Mouse (Mus musculus) CH12.LX (cell line): ENCODE data around the gene Them7. TPM values are rescaled to one million over a fixed set of nuclear protein-coding genes. Genes with fewer than 3 reads are reported as not detected.

Source experiments
- DNase-seq: peaks from one replicate; pipeline ENCODE4 v3.0.0-alpha.2; 2013; ENCODE audit errors: extremely low read depth
- H3K27ac ChIP-seq: 2 replicates; pipeline ENCODE4 v1.5.1; 2012; ENCODE audit warnings: low read depth, mild to moderate bottlenecking, control low read depth, moderate library complexity; ENCODE audit not compliant: insufficient read depth
- H3K27me3 ChIP-seq: replicated peaks from 2 replicates; pipeline ENCODE3; 2012; ENCODE audit warnings: inconsistent platforms
- H3K36me3 ChIP-seq, 2 experiments: replicated peaks in 1 of 2; 2 replicates each; pipeline versions ENCODE3 to v1.6.1; 2012; ENCODE audit warnings: inconsistent platforms in 1 of 2, low read length in 1 of 2, mild to moderate bottlenecking in 1 of 2, mixed read lengths in 1 of 2, moderate library complexity in 1 of 2; ENCODE audit not compliant: control insufficient read depth in 1 of 2, insufficient read depth in 1 of 2
- H3K4me1 ChIP-seq, 2 experiments: 2 replicates each; pipeline ENCODE4 v1.6.1; 2012; ENCODE audit warnings: inconsistent platforms in 1 of 2, moderate library complexity in 1 of 2; ENCODE audit not compliant: insufficient read depth in 2 of 2, control insufficient read depth in 1 of 2
- H3K4me2 ChIP-seq: 2 replicates; pipeline ENCODE4 v1.6.1; 2012; ENCODE audit warnings: low read depth, mild to moderate bottlenecking, control low read depth; ENCODE audit not compliant: poor library complexity, insufficient read depth, severe bottlenecking
- H3K4me3 ChIP-seq, 3 experiments: fragments of 150-350 bp in 1 of 3; sonication (generic) in 1 of 3; replicated peaks in 1 of 3; 2 replicates each; pipeline versions ENCODE3 to v1.5.1; 2011 to 2012; ENCODE audit warnings: low read depth in 2 of 3, low read length in 2 of 3, mild to moderate bottlenecking in 2 of 3, moderate library complexity in 2 of 3, control low read depth in 1 of 3, improper control_type of control experiment in 1 of 3, inconsistent platforms in 1 of 3, mixed read lengths in 1 of 3; ENCODE audit not compliant: poor library complexity in 1 of 3
- H3K79me2 ChIP-seq: replicated peaks from 2 replicates; pipeline ENCODE4 v1.6.1; 2012; ENCODE audit warnings: mild to moderate bottlenecking, moderate library complexity; ENCODE audit not compliant: control insufficient read depth, poor library complexity, insufficient read depth, severe bottlenecking; ENCODE audit errors: extremely low read depth
- H3K9ac ChIP-seq: 2 replicates; pipeline ENCODE4 v1.6.1; 2012; ENCODE audit warnings: low read depth, mild to moderate bottlenecking, control low read depth, moderate library complexity; ENCODE audit not compliant: insufficient read depth
- H3K9me3 ChIP-seq: replicated peaks from 2 replicates; pipeline ENCODE3; 2012; ENCODE audit warnings: low read length, inconsistent platforms, mixed read lengths
- BHLHE40 ChIP-seq: IDR thresholded peaks from 2 replicates; pipeline ENCODE4 v1.6.1; 2011; ENCODE audit warnings: mild to moderate bottlenecking, low read depth, low read length, improper control_type of control experiment
- CHD1 ChIP-seq: IDR thresholded peaks from 2 replicates; pipeline ENCODE4 v1.6.1; 2012; ENCODE audit warnings: low read depth, low read length, improper control_type of control experiment, inconsistent platforms
- CHD2 ChIP-seq: IDR thresholded peaks from 2 replicates; pipeline ENCODE4 v1.6.1; 2011; ENCODE audit warnings: low read length, improper control_type of control experiment
- CTCF ChIP-seq, 2 experiments: IDR thresholded peaks in 1 of 2; conservative IDR thresholded peaks in 1 of 2; 2 replicates each; pipeline ENCODE4 v1.5.1; 2011 to 2012; ENCODE audit warnings: low read depth in 2 of 2, low read length in 2 of 2, improper control_type of control experiment in 1 of 2, inconsistent platforms in 1 of 2, mild to moderate bottlenecking in 1 of 2, moderate library complexity in 1 of 2
- E2F4 ChIP-seq: IDR thresholded peaks from 2 replicates; pipeline ENCODE4 v1.6.1; 2011; ENCODE audit warnings: low read depth, low read length, improper control_type of control experiment; ENCODE audit not compliant: insufficient replicate concordance
- ELF1 ChIP-seq: IDR thresholded peaks from 2 replicates; pipeline ENCODE4 v1.6.1; 2014; ENCODE audit warnings: low read depth, mild to moderate bottlenecking, inconsistent platforms, low read length, improper control_type of control experiment
- EP300 ChIP-seq: IDR thresholded peaks from 2 replicates; pipeline ENCODE4 v1.6.1; 2011; ENCODE audit warnings: low read length, improper control_type of control experiment
- GABPA ChIP-seq: IDR thresholded peaks from 2 replicates; pipeline ENCODE4 v1.6.1; 2012; ENCODE audit warnings: low read depth, low read length, improper control_type of control experiment, inconsistent platforms; ENCODE audit not compliant: insufficient replicate concordance
- JUN ChIP-seq: IDR thresholded peaks from 2 replicates; pipeline ENCODE4 v1.6.1; 2011; ENCODE audit warnings: low read depth, mild to moderate bottlenecking, low read length, improper control_type of control experiment, moderate library complexity; ENCODE audit not compliant: insufficient read depth
- JUND ChIP-seq: conservative IDR thresholded peaks from 2 replicates; pipeline ENCODE4 v1.6.1; 2011; ENCODE audit warnings: low read depth, low read length, improper control_type of control experiment
- MAFK ChIP-seq: IDR thresholded peaks from 2 replicates; pipeline ENCODE4 v1.6.1; 2011; ENCODE audit warnings: low read length, improper control_type of control experiment; ENCODE audit not compliant: insufficient replicate concordance
- MAX ChIP-seq: IDR thresholded peaks from 2 replicates; pipeline ENCODE4 v1.6.1; 2011; ENCODE audit warnings: low read length, improper control_type of control experiment
- MXI1 ChIP-seq: IDR thresholded peaks from 2 replicates; pipeline ENCODE4 v1.6.1; 2011; ENCODE audit warnings: mild to moderate bottlenecking, low read depth, low read length, improper control_type of control experiment
- NELFE ChIP-seq: IDR thresholded peaks from 2 replicates; pipeline ENCODE4 v1.6.1; 2011; ENCODE audit warnings: low read depth, low read length, improper control_type of control experiment
- NRF1 ChIP-seq: IDR thresholded peaks from 2 replicates; pipeline ENCODE4 v1.6.1; 2014; ENCODE audit warnings: low read depth, mild to moderate bottlenecking, inconsistent platforms, low read length, improper control_type of control experiment, moderate library complexity
- PAX5 ChIP-seq: IDR thresholded peaks from 2 replicates; pipeline ENCODE4 v1.6.1; 2012; ENCODE audit warnings: low read length, inconsistent platforms, mixed read lengths
- POLR2A ChIP-seq: IDR thresholded peaks from 2 replicates; pipeline ENCODE4 v1.6.1; 2011; ENCODE audit warnings: low read depth, mild to moderate bottlenecking, improper control_type of control experiment, low read length
- POLR2AphosphoS2 ChIP-seq: IDR thresholded peaks from 2 replicates; pipeline ENCODE4 v1.6.1; 2011; ENCODE audit warnings: low read depth, low read length, improper control_type of control experiment
- RAD21 ChIP-seq: IDR thresholded peaks from 2 replicates; pipeline ENCODE4 v1.6.1; 2011; ENCODE audit warnings: low read depth, mild to moderate bottlenecking, low read length, improper control_type of control experiment, moderate library complexity
- RCOR1 ChIP-seq: conservative IDR thresholded peaks from 2 replicates; pipeline ENCODE4 v1.6.1; 2012; ENCODE audit warnings: low read depth, mild to moderate bottlenecking, inconsistent platforms, low read length, improper control_type of control experiment
- SIN3A ChIP-seq: IDR thresholded peaks from 2 replicates; pipeline ENCODE4 v1.6.1; 2012; ENCODE audit warnings: low read length, improper control_type of control experiment, inconsistent platforms
- SMC3 ChIP-seq: IDR thresholded peaks from 2 replicates; pipeline ENCODE4 v1.6.1; 2011; ENCODE audit warnings: low read depth, low read length, improper control_type of control experiment
- TBP ChIP-seq: conservative IDR thresholded peaks from 2 replicates; pipeline ENCODE4 v1.6.1; 2011; ENCODE audit warnings: low read depth, low read length, improper control_type of control experiment
- USF1 ChIP-seq: IDR thresholded peaks from 2 replicates; pipeline ENCODE4 v1.6.1; 2014; ENCODE audit warnings: low read depth, mild to moderate bottlenecking, inconsistent platforms, low read length, improper control_type of control experiment
- USF2 ChIP-seq: conservative IDR thresholded peaks from 2 replicates; pipeline ENCODE4 v1.6.1; 2011; ENCODE audit warnings: low read depth, low read length, improper control_type of control experiment
- ZC3H11A ChIP-seq: IDR thresholded peaks from 2 replicates; pipeline ENCODE4 v1.6.1; 2012; ENCODE audit warnings: low read depth, mild to moderate bottlenecking, inconsistent platforms, low read length, improper control_type of control experiment
- ZMIZ1 ChIP-seq: IDR thresholded peaks from 2 replicates; pipeline ENCODE4 v1.6.1; 2012; ENCODE audit warnings: low read depth, mild to moderate bottlenecking, inconsistent platforms, low read length, improper control_type of control experiment
- ZNF384 ChIP-seq: IDR thresholded peaks from 2 replicates; pipeline ENCODE4 v1.6.1; 2012; ENCODE audit warnings: low read depth, low read length, improper control_type of control experiment, inconsistent platforms
- dilution Hi-C: fragments of 300-500 bp; cut with MboI; formaldehyde crosslinking; loops from 2 replicates; pipeline ENCODE4 v1.14.3; 2020; ENCODE audit warnings: low sequenced_read_pairs; ENCODE audit not compliant: extremely low pct_unique_long_range_greater_than_20kb, extremely low pct_ligation_motif_present
- in situ Hi-C: fragments of 300-500 bp; cut with MboI; formaldehyde crosslinking; loops from 3 replicates; pipeline ENCODE4 v1.14.3; 2019; ENCODE audit warnings: low sequenced_read_pairs, low pct_ligation_motif_present, low pct_unique_long_range_greater_than_20kb, mixed read lengths
- polyA plus RNA-seq: library from polyadenylated mRNA; unstranded; fragments of >175 nt; gene quantifications from 2 replicates; pipeline ENCODE4 v1.2.1, GENCODE M21; 2012; ENCODE audit warnings: low read depth; ENCODE audit not compliant: insufficient read length
- total RNA-seq, 2 experiments: library from RNA; depleted of rRNA; stranded (reverse); fragments of 300-350 nt in 1 of 2; fragments of >200 nt in 1 of 2; gene quantifications; 2 replicates each; pipeline ENCODE4 v1.2.3; 2012 to 2014

The Them7 gene
- total and polyA plus RNA-seq, 3 experiments, result not detected

GRCm38 (mm10) chr2:105358040-105358439 is 133.9 kb downstream of the Them7 start:
- in situ Hi-C loops, result no loop called here
- dilution Hi-C loops, result no loop called here
- H3K36me3 ChIP-seq, result no peaks in the 10 kb centered on the region

GRCm38 (mm10) chr2:105367623-105368022 is 143.5 kb downstream of the Them7 start:
- DNase-seq, result no peak
- dilution Hi-C loops (no loop called here), in situ Hi-C loops (no loop called here)

More at GRCm38 (mm10) chr2:105358040-105358439, 133.9 kb downstream of the Them7 start:
- Histone ChIP-seq H3K27me3 (no peaks in the 10 kb centered on the region), H3K4me2 (no peak overlapping the region), H3K4me3 (no peak overlapping the region), H3K27ac (no peak overlapping the region), H3K9ac (no peak overlapping the region)
- no peak for TF ChIP-seq POLR2A
- TF ChIP-seq USF2, result no peak
- no peak for TF ChIP-seq PAX5
- TF ChIP-seq ELF1, result no peak
- no peak for TF ChIP-seq SIN3A
- no peak for TF ChIP-seq NRF1
- TF ChIP-seq EP300, result no peak
- TF ChIP-seq ZNF384, result no peak
- TF ChIP-seq TBP, result no peak
- TF ChIP-seq MAFK, result no peak
- no peak for TF ChIP-seq MAX
- TF ChIP-seq, all 38 proteins: peak for 0
- Histone ChIP-seq H3K9me3 (no peaks in the 10 kb centered on the region), H3K4me1 (no peaks in the 10 kb centered on the region), H3K79me2 (no peaks in the 10 kb centered on the region)
- no peak for DNase-seq

GRCm38 (mm10) chr2:105370240-105370639 is 146.1 kb downstream of the Them7 start:
- in situ Hi-C loops, result no loop called here
- Histone ChIP-seq H3K4me2 (no peak overlapping the region), H3K36me3 (no peaks in the 10 kb centered on the region), H3K27me3 (no peaks in the 10 kb centered on the region)
- TF ChIP-seq CHD2 (no peak), MXI1 (no peak), ZC3H11A (no peak), USF1 (no peak), ZMIZ1 (no peak), GABPA (no peak), RCOR1 (no peak), JUN (no peak), NELFE (no peak), TBP (no peak), CHD1 (no peak), CTCF (conservative IDR thresholded peaks at IDR 0.05 in 1 of 2, IDR thresholded peaks at IDR 0.05 in 1 of 2; ENCODE audit: low read depth in 2 of 2, low read length in 2 of 2) (no peak), E2F4 (no peak), JUND (no peak), NRF1 (no peak), BHLHE40 (no peak), EP300 (no peak), POLR2AphosphoS2 (no peak)
- TF ChIP-seq, all 38 proteins: peak for 0
- H3K4me1 ChIP-seq, result peaks cover 2 to 11% of the 10 kb centered on the region in 2 experiments; a peak in 3 of 4 replicates
- no peak overlapping the region for H3K9ac ChIP-seq
- H3K9me3 ChIP-seq, result no peaks in the 10 kb centered on the region
- DNase-seq, result no peak
- H3K79me2 ChIP-seq, result no peaks in the 10 kb centered on the region
- dilution Hi-C loops, result no loop called here
- H3K27ac ChIP-seq, result no peak overlapping the region
- H3K4me3 ChIP-seq, result no peak overlapping the region

More at GRCm38 (mm10) chr2:105367623-105368022, 143.5 kb downstream of the Them7 start:
- Histone ChIP-seq H3K36me3 (no peaks in the 10 kb centered on the region), H3K9ac (no peak overlapping the region), H3K79me2 (no peaks in the 10 kb centered on the region), H3K4me2 (no peak overlapping the region), H3K9me3 (no peaks in the 10 kb centered on the region), H3K27me3 (no peaks in the 10 kb centered on the region), H3K4me1 (peaks cover 2 to 7% of the 10 kb centered on the region in 2 experiments; a peak in 3 of 4 replicates), H3K27ac (no peak overlapping the region), H3K4me3 (no peak overlapping the region)
- TF ChIP-seq CHD1 (no peak), CTCF (conservative IDR thresholded peaks at IDR 0.05 in 1 of 2, IDR thresholded peaks at IDR 0.05 in 1 of 2; ENCODE audit: low read depth in 2 of 2, low read length in 2 of 2) (peak in 1 of 2 experiments; percentile 74; a peak in 2 of 4 replicates), RAD21 (peak; percentile 79), SMC3 (peak; percentile 63)
